Mouse (Mus musculus) hindbrain, embryonic 13.5 days (tissue): Measurements from ENCODE around the gene Itpr2. TPM values are rescaled to one million over a fixed set of nuclear protein-coding genes. Genes with fewer than 3 reads are reported as not detected.
A peak's percentile ranks its signal among the peaks of the same experiment; 100 is the strongest.

Source experiments
- ATAC-seq: fragments of 200-750 bp; cut with Nextera tagmentation; 2 replicates; pipeline ENCODE4 v1.8.0; 2017; ENCODE audit warnings: moderate TSS enrichment; ENCODE audit not compliant: low FRiP score
- H3K27ac ChIP-seq: fragments of 300-500 bp; sonication (generic); 2 replicates; pipeline ENCODE4 v1.5.1; 2015; ENCODE audit warnings: inconsistent platforms, mild to moderate bottlenecking, moderate library complexity
- H3K27me3 ChIP-seq: fragments of 300-500 bp; sonication (generic); 2 replicates; pipeline ENCODE4 v1.6.1; 2015; ENCODE audit warnings: mild to moderate bottlenecking, inconsistent platforms
- H3K36me3 ChIP-seq: fragments of 300-500 bp; sonication (generic); 2 replicates; pipeline ENCODE4 v1.6.1; 2015; ENCODE audit warnings: mild to moderate bottlenecking, inconsistent platforms
- H3K4me1 ChIP-seq: fragments of 300-500 bp; sonication (generic); replicated peaks from 2 replicates; pipeline ENCODE4 v1.6.1; 2015; ENCODE audit warnings: inconsistent platforms
- H3K4me2 ChIP-seq: fragments of 300-500 bp; sonication (generic); 2 replicates; pipeline ENCODE4 v1.6.1; 2015; ENCODE audit warnings: inconsistent platforms, mild to moderate bottlenecking, moderate library complexity
- H3K4me3 ChIP-seq: fragments of 300-500 bp; sonication (generic); 2 replicates; pipeline ENCODE4 v1.5.1; 2015; ENCODE audit warnings: mild to moderate bottlenecking, inconsistent platforms
- H3K9ac ChIP-seq: fragments of 300-500 bp; sonication (generic); 2 replicates; pipeline ENCODE4 v1.6.1; 2015; ENCODE audit warnings: mild to moderate bottlenecking, inconsistent platforms
- H3K9me3 ChIP-seq: fragments of 300-500 bp; sonication (generic); 2 replicates; pipeline ENCODE4 v1.6.1; 2016; ENCODE audit warnings: inconsistent platforms
- WGBS: fragments of 180-500 bp; shearing (Covaris S2); methylation state at CpG from one replicate; pipeline ENCODE4 v1.1.7; 2015; 5-methylcytosine and 5-hydroxymethylcytosine counted together
- polyA plus RNA-seq: library from polyadenylated mRNA; unstranded; fragments of >200 nt; fragmentation: Nextera tagmentation; extraction: Ambion mirVana; gene quantifications from 2 replicates; pipeline ENCODE4 v1.2.1, GENCODE M21; 2015

Gene Itpr2
- polyA plus RNA-seq, 1 experiment from 2014 or later: 5.5 TPM

DNA sequence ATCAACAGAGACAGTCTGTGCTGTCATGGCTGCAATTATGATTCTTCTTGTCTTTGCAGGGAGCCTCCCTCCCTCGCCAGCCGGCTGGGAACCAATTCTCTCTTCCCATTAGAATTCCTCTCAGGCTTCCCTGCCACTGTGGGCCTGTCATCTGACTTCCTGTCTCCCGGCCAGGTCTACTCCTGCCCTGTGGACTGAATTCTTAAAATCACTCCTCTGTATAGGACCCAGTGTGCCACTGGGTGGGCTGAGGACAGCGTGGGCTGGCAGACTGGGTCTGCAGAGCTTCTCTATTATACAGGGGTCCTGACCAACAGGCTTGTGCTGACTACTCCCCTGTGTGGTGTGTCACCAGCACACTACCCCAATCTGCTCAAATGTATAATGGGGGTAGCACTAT, 365.4 kb downstream of the Itpr2 start:
- Histone ChIP-seq H3K9ac (0 out of 2 replicates have a peak overlapping the region, but pooled peaks have one; percentile 5), H3K9me3 (no peaks in the 10 kb centered on the region), H3K4me1 (peaks cover 37% of the 10 kb centered on the region), H3K4me2 (peak overlapping the region; percentile 18), H3K27me3 (no peaks in the 10 kb centered on the region), H3K27ac (peak overlapping the region; percentile 75), H3K36me3 (no peaks in the 10 kb centered on the region), H3K4me3 (no peak overlapping the region)
- WGBS: 10% methylated on average over 4 of the region's 4 CpGs
- peak; percentile 89 for ATAC-seq

DNA sequence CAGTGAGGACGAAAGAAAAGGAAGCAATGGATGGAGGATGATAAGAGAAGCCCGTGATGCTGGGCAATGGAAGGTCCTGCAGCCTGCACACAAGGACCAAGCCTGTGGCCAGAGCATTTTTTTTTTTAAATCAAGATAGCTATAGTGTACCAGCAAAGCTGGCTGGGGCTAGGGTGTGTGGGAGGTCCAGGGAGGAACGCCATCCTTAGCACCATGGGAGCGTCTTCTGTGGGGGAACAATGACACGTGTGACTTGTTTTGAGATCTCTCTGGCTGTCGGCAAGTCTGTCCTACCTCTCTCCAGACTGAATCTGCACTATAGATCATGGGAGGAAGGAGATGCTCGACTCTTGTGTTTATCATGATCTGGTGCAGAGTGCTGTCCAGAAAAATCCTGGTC, 365.8 kb downstream of the Itpr2 start:
- 28% methylated on average over 7 of the region's 7 CpGs for WGBS
- peak; percentile 72 for ATAC-seq
- Histone ChIP-seq H3K9me3 (no peaks in the 10 kb centered on the region), H3K4me1 (peaks cover 37% of the 10 kb centered on the region), H3K36me3 (no peaks in the 10 kb centered on the region), H3K27ac (peak overlapping the region; percentile 75), H3K4me3 (no peak overlapping the region), H3K4me2 (peak overlapping the region; percentile 18), H3K9ac (0 out of 2 replicates have a peak overlapping the region, but pooled peaks have one; percentile 5), H3K27me3 (no peaks in the 10 kb centered on the region)

DNA sequence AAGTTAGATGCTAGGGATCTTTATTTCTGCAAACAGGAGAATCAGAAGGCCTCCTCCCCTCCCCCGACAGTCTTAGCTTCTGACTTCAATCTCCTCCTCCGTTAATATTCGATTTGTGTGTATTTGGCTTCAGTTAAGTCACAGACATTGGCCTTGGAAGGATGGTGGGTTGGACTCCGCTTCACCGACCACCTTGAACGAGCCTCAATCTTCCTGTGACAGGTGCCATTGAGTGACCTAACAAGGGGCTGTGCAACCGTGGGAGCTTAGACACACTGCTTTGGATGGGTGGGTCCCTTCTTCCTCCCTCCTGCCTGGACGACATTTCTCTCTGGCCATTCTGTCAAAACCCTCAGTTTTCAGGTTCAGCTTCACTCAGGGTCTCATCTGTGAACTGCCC, 366.7 kb downstream of the Itpr2 start:
- Histone ChIP-seq H3K9ac (no peak overlapping the region), H3K27me3 (no peaks in the 10 kb centered on the region), H3K4me3 (no peak overlapping the region), H3K36me3 (no peaks in the 10 kb centered on the region), H3K4me1 (peaks cover 37% of the 10 kb centered on the region), H3K4me2 (no peak overlapping the region), H3K9me3 (no peaks in the 10 kb centered on the region), H3K27ac (peak overlapping the region; percentile 75)
- WGBS: 60% methylated on average over 8 of the region's 8 CpGs
- ATAC-seq: no peak

GRCm38 (mm10) chr6:146133921-146134320, 368.1 kb downstream of the Itpr2 start:
- Histone ChIP-seq H3K4me2 (no peak overlapping the region), H3K9me3 (no peaks in the 10 kb centered on the region), H3K9ac (no peak overlapping the region), H3K4me3 (no peak overlapping the region), H3K27ac (no peak overlapping the region), H3K4me1 (peaks cover 37% of the 10 kb centered on the region), H3K27me3 (no peaks in the 10 kb centered on the region), H3K36me3 (no peaks in the 10 kb centered on the region)
- ATAC-seq: no peak
- WGBS: 65% methylated on average over 8 of the region's 8 CpGs

- Histone ChIP-seq H3K4me1 (peaks cover 6% of the 10 kb centered on the region; the same call in 1 of the 2 replicates), H3K27ac (no peak overlapping the region), H3K36me3 (no peaks in the 10 kb centered on the region), H3K9me3 (no peaks in the 10 kb centered on the region), H3K27me3 (no peaks in the 10 kb centered on the region), H3K9ac (no peak overlapping the region), H3K4me3 (no peak overlapping the region), H3K4me2 (no peak overlapping the region)
- ATAC-seq: no peak
- WGBS: 86% methylated on average over 7 of the region's 7 CpGs
These were observed 373.0 kb downstream of the Itpr2 start for GRCm38 (mm10) chr6:146129066-146129465.

DNA sequence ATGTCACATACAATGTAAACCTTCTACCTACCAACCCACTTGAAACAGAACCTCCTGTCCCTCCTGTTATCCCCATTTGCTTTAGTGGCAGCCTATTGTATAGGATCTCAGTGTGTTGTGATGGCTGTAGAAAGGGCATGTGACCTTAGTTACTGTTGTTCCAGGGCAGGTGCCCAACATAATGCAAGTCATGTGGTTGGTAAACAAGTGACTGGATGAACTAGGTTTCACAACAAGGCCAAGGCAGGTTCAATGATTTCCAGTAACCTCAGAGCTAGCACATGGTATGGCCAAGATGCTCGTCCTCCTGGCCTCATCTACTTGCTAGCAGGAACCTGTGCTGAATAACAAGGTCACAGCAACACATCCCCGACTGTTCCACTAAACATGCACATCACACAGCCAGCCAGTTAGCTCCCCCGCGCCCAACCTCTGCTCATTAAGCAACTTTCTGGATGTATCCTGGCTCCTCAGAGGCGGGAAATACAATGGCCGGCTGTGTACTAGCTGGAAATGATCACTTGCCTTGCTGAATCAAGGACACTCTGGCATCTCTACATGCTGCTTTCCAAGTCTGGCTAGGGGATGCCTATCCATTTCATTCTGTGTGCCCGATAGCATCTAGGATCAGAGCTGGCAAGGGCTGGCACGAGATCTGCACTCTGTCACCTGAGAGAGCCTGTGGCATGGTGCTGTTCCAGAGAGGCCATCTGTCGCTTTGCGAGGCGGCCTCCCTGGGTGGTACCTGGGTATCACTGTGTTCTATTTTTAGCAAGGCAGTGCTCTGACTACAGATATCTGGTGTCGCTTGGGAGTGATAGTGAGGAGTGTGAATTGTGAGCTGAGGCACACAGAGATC, 375.0 kb downstream of the Itpr2 start:
- H3K4me3 ChIP-seq: no peak overlapping the region
- no peak for ATAC-seq
- H3K27ac ChIP-seq: no peak overlapping the region

DNA sequence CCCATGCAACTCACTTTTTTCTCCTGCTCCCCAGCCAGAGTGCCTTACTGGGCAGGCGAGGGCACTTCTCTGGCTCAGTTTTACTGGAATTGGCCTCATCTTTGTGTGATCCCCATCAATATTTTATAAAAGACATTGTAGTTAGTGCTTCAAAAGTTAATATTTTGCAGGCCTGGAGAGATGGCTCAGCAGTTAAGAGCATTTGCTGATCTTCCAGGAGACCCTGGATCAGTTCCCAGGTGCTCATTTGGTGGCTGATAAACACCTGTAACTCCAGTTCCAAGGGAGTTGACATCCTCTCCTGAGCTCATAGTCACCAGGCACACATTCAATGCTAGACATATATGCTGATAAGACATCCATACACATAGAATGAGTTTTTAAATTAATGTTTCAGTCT, 376.4 kb downstream of the Itpr2 start:
- Histone ChIP-seq H3K4me2 (no peak overlapping the region), H3K9me3 (no peaks in the 10 kb centered on the region), H3K27me3 (no peaks in the 10 kb centered on the region), H3K36me3 (no peaks in the 10 kb centered on the region), H3K4me1 (0 out of 2 replicates have a peak, but pooled peaks cover 3% of the 10 kb centered on the region), H3K27ac (no peak overlapping the region), H3K4me3 (no peak overlapping the region), H3K9ac (no peak overlapping the region)
- 97% methylated on average over 1 of the region's 1 CpGs for WGBS
- no peak for ATAC-seq

More for the DNA sequence above, 375.0 kb downstream of the Itpr2 start:
- Histone ChIP-seq H3K9me3 (no peaks in the 10 kb centered on the region), H3K27me3 (no peaks in the 10 kb centered on the region), H3K36me3 (no peaks in the 10 kb centered on the region), H3K9ac (no peak overlapping the region), H3K4me1 (0 out of 2 replicates have a peak, but pooled peaks cover 3% of the 10 kb centered on the region), H3K4me2 (no peak overlapping the region)
- 88% methylated on average over 12 of the region's 12 CpGs for WGBS

DNA sequence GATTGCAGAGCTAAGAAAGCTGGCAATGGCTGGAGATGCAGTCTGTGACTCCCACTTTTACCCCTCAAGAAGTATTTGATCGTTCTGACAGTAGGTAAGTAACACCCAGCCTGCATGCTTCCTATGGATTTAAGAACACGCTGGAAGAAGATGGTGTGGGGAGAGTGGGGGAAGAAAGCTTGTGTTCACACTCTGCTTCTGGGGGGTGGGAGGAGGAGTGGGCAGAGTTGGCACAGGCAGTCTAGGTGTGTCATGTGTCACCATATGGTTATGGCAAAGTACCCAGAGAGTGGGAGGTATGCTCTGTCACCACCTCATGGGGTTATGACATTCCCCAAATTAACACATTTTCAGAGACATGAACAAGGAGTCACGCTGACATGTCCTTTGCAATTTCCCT, 377.5 kb downstream of the Itpr2 start:
- WGBS: 86% methylated on average over 3 of the region's 3 CpGs
- Histone ChIP-seq H3K36me3 (no peaks in the 10 kb centered on the region), H3K27me3 (no peaks in the 10 kb centered on the region), H3K4me3 (no peak overlapping the region), H3K4me2 (no peak overlapping the region), H3K9me3 (no peaks in the 10 kb centered on the region), H3K27ac (no peak overlapping the region), H3K4me1 (0 out of 2 replicates have a peak, but pooled peaks cover 3% of the 10 kb centered on the region), H3K9ac (no peak overlapping the region)
- no peak for ATAC-seq

GRCm38 (mm10) chr6:146123656-146124055, 378.4 kb downstream of the Itpr2 start:
- WGBS: 93% methylated on average over 4 of the region's 4 CpGs
- Histone ChIP-seq H3K9ac (no peak overlapping the region), H3K4me2 (no peak overlapping the region), H3K4me3 (no peak overlapping the region), H3K4me1 (0 out of 2 replicates have a peak, but pooled peaks cover 3% of the 10 kb centered on the region), H3K27me3 (no peaks in the 10 kb centered on the region), H3K27ac (no peak overlapping the region), H3K9me3 (no peaks in the 10 kb centered on the region), H3K36me3 (no peaks in the 10 kb centered on the region)
- ATAC-seq: no peak

GRCm38 (mm10) chr6:146120172-146120571, 381.9 kb downstream of the Itpr2 start:
- Histone ChIP-seq H3K9ac (no peak overlapping the region), H3K4me3 (no peak overlapping the region), H3K9me3 (no peaks in the 10 kb centered on the region), H3K27ac (no peak overlapping the region), H3K27me3 (no peaks in the 10 kb centered on the region), H3K36me3 (no peaks in the 10 kb centered on the region), H3K4me1 (peaks cover 4% of the 10 kb centered on the region; the same call in 1 of the 2 replicates), H3K4me2 (no peak overlapping the region)
- no peak for ATAC-seq
- WGBS: 85% methylated on average over 6 of the region's 6 CpGs

- H3K9ac ChIP-seq: peak overlapping the region; percentile 51; the same call in 1 of the 2 replicates
These were observed 387.2 kb downstream of the Itpr2 start for GRCm38 (mm10) chr6:146114731-146115302.

DNA sequence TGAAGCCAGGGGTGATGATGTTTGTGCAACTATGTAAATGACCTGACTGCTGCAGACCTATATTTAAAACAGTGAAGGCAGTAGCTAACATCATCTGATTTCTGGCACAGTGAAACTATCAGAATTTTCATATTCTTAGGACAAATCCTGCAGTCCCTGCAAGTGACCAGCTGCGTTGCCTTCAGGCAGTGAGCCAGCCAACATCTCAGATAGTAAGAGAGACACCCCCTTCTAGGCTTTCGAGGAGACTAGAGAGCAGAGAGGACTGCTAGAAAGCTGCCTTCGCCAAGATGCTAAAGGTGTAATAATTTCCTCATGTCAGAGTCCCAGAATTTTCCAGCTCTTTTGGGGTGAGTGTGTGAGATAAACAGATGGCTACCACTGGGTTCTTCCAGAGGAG, 388.0 kb downstream of the Itpr2 start:
- WGBS: 78% methylated on average over 3 of the region's 3 CpGs
- no peak for ATAC-seq
- H3K9ac ChIP-seq: no peak overlapping the region
- no peak overlapping the region for H3K27ac ChIP-seq
- no peaks in the 10 kb centered on the region for H3K27me3 ChIP-seq
- H3K9me3 ChIP-seq: no peaks in the 10 kb centered on the region
- H3K4me2 ChIP-seq: no peak overlapping the region
- no peak overlapping the region for H3K4me3 ChIP-seq
- no peaks in the 10 kb centered on the region for H3K36me3 ChIP-seq
- H3K4me1 ChIP-seq: peaks cover 56% of the 10 kb centered on the region

More at GRCm38 (mm10) chr6:146114731-146115302, 387.2 kb downstream of the Itpr2 start:
- H3K27ac ChIP-seq: peak overlapping the region; percentile 25; the same call in 1 of the 2 replicates
- H3K9me3 ChIP-seq: no peaks in the 10 kb centered on the region
- 9% methylated on average over 12 of the region's 12 CpGs for WGBS
- no peak for ATAC-seq
- H3K4me3 ChIP-seq: no peak overlapping the region
- no peaks in the 10 kb centered on the region for H3K36me3 ChIP-seq
- H3K4me1 ChIP-seq: peaks cover 54% of the 10 kb centered on the region
- H3K27me3 ChIP-seq: no peaks in the 10 kb centered on the region
- H3K4me2 ChIP-seq: peak overlapping the region; percentile 38
